Mouse (Mus musculus): Measurements from ENCODE around the gene Omg.

- TF ChIP-seq CTCF (IDR thresholded peaks at IDR 0.05), result no peak
- no peak for TF ChIP-seq POLR2A (IDR thresholded peaks at IDR 0.05; ENCODE audit: insufficient read depth, low read depth, low read length)
- no peak for TF ChIP-seq EP300 (IDR thresholded peaks at IDR 0.05; ENCODE audit: insufficient read depth, low read depth, low read length)
Observed at GRCm38 (mm10) chr11:79520772-79521171, 16.9 kb upstream of the Omg start.
